Mouse (Mus musculus) gastrocnemius, postnatal 25 days (tissue): Measurements from ENCODE around the gene Rab3gap2. TPM values are rescaled to one million over a fixed set of nuclear protein-coding genes. Genes with fewer than 3 reads are reported as not detected.

Experiments used
- DNase-seq: peaks from one replicate; pipeline ENCODE4 v3.0.0; 2022
- total RNA-seq, 2 experiments: library from RNA; stranded (reverse); gene quantifications; 1 replicate in 1 of 2; 2 replicates in 1 of 2; pipeline ENCODE4 v1.2.3; 2021

Gene Rab3gap2
- total RNA-seq, 2 experiments from 2014 or later: 15.8 to 16.3 TPM

DNA sequence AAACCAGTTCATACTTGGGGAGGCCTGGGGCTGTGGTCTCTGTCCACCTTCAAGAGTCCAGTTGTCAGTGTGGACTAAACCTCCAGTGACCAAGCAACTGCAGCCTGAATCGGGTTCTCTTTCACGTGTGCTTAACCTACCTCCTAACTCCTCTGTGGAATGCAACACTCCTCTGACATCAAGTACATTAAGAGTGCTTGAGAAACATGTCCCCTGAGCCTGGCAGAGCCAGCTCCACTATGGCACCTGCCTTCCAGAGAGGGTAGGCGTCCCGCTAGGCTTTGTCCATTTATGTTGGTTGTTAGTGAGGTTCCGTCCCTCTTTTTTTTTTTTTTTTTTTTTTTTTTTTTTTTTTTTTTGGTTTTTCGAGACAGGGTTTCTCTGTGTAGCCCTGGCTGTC, 23.0 kb downstream of the Rab3gap2 start:
- no peak for DNase-seq

DNA sequence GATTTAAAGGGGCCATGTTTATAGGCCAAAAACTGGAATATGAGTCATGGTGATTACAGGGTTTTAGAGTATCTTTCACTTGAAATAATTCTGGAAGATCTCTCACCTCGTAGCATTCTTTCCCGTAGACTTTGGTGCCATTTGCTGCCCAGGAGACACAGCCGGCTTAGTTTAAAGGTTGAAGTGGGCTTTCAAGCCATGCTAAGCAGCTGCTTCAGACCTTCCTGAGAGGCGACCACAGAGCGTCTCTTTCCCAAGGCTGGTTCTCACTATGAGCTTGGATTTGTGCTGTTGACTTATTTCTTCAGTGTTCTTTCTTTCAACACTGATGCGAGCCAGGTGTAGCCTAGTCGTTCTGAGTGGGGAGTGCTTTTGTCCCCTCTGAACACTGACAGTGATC, 23.8 kb downstream of the Rab3gap2 start:
- no peak for DNase-seq

DNA sequence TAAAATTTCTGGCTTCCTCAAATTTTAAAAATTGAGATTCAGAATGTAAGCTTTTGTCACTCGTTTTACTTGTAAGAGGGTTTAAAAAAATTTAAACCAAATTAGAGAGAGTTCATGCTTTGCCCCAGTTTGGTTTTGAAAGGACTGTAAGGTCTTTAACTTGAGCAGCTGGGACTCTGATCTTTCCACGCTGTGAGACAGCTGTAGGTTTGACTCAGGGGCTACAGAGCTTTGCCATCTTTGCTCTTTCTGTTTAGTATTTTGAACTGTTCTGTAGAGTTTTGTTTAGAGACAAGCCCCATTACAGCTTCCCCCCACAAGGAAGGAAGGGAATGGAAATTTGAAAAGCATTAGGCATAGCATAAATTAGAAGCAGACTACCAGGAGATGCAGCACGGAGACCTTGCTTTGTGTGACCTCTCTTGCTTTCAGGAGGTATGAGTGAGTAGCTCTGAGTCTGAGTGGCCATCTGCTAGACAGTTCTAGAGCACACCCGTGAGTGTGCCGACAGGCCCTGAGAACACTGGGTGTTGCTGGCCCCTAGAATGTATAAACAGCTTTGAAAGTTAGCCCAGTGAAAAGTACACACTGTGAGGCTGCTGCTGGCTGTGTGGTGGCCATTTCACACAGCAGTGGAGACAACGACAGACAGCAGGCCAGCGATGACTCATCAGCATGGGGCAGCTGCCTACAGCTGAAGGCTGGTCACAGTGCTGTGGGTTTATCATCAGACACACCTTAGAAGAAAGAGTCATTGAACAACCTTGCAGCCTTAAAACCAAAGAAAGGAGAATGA, 25.7 kb downstream of the Rab3gap2 start:
- peak; percentile 19 for DNase-seq

DNA sequence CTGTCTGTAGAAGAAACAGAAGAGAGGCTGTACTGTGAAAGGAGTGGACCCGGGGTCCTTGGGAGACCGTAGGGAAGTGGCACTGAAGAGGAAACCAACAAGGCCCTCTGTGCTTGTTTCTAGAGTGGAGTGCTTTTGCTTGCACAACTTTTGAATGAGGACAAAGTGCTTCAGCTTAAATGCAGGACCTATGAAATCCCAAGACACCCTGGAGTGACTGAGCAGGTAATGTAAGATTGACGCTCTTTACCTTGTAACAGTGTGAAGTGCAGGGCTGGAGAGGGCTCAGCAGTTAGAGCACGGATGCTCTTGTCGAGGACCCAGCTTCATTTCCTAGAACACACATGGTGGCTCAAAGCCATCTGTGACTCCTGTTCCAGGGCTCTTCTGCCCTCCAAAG, 31.9 kb downstream of the Rab3gap2 start:
- DNase-seq: no peak

DNA sequence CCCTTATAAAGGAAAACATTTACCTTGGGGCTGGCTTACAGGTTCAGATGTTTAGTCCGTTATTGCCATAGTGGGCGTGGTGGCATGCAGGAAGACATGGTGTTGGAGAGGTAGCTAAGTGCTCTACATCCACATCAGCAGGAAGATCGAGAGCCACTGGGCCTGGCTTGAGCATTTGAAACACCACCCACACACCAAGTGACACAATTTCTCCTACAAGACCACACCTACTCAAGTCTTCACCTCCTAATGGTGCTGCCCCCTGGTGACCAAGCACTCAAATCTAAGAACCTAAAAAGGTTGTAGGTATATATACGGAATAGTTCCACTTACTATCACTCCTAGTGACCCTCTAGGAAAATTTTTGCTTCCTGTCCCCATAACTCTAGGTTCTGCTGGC, 32.6 kb downstream of the Rab3gap2 start:
- DNase-seq: no peak

- no peak for DNase-seq
These were observed 39.1 kb downstream of the Rab3gap2 start for GRCm38 (mm10) chr1:185243013-185243412.

DNA sequence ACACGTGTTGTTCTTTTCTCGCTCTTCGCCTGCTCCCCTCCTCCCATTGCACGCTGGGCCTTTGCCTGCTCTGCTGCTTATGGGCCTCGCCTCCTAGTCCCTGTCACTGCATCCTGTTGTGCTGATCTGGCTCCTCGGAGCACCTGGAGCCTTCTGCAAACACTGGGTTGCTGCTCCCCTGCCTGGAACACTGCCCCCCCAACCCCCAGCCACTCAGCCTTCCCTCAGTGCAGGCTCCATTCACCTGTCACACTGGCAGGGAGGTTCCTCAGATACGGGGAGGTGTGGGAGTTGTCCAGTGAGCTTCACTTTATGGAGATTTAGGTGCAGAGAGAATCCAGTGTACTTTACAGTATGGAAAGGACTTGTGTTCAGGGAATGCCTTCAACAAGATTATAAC, 41.5 kb downstream of the Rab3gap2 start:
- DNase-seq: no peak

- no peak for DNase-seq
These were observed 43.6 kb downstream of the Rab3gap2 start for GRCm38 (mm10) chr1:185247429-185248085.

DNA sequence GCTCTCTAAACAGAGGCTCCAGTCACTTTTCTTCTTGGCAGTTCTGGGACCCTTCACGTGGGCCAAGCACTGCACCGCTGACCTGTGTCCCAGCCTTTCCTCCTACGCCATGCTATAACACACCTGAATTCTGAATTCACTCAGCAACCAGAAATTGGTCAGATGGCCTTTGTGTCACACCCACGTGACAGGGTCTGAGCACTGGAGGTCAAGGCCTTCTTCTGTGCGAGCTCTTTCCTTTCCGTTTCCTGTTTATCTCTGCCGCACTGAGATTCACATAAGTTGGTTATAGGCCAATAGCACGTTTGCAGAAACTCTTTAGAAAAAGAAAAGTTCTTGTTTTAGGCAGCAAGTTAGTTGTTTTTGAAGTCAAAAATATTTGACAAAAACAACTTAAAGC, 44.8 kb downstream of the Rab3gap2 start:
- no peak for DNase-seq

GRCm38 (mm10) chr1:185252351-185252750, 48.4 kb downstream of the Rab3gap2 start:
- DNase-seq: no peak

- no peak for DNase-seq
These were observed 49.4 kb downstream of the Rab3gap2 start for GRCm38 (mm10) chr1:185253140-185253892.

GRCm38 (mm10) chr1:185255336-185255735, 51.4 kb downstream of the Rab3gap2 start:
- DNase-seq: no peak

DNA sequence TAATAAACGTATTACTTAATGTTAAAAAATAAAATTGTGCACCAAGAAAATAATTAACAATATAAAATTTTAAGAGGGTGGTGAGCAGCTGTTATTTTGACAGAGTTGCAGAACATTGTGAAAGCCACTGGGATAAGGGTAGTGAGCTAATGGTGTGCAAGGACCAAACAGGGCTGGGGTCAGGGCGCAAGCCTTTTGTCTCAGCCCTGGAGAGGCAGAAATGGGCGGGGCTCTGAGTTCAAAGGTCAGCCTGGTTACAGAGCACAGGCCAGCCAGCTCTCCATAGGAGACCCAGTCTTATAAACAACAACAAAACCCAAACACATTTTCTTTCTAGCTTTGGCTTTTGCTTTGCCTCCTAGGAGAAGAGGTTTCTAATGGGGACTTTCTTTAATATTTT, 52.8 kb downstream of the Rab3gap2 start:
- DNase-seq: no peak

DNA sequence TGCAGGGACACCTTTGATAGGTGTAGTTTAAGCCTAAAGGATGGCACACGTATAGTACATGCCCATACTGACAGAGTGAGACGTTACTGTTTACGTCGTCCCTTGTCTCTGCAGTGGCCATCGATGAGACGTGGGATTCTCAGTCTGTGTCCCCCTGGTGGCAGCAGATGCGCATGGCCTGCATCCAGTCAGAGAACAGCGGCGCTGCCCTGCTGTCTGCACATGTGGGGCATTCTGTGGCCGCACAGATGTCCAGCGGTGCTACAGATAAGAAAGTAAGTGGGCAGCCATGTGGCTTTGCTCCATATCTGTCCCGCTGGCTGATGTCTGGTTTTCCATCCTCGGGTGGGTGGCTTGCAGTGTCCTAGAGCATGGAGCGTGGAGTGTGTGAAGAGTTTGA, 58.6 kb downstream of the Rab3gap2 start:
- DNase-seq: no peak

- no peak for DNase-seq
These were observed 64.8 kb downstream of the Rab3gap2 start for GRCm38 (mm10) chr1:185268675-185269074.

GRCm38 (mm10) chr1:185270403-185271097, 66.6 kb downstream of the Rab3gap2 start:
- DNase-seq: no peak

DNA sequence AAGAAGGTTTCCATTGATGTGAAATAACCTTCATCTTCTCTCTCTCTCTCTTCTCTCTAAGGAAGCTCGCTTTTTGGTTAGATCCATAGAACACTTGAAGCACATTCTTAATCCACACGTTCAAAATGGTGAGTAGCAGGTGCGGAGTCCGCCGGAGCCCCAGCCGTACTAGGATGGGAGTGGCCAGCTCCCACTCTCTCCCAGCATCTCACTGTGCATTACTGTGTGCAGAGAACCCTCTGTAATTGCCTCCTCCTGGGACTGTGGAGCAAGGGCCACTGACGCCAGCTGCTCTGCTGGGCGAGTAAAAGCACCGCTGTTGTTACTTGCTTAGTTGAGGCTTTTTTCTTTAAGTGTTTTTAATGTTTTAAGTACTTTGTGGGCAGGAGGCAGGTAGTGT, 67.5 kb downstream of the Rab3gap2 start:
- DNase-seq: no peak

GRCm38 (mm10) chr1:185274819-185275545, 71.1 kb downstream of the Rab3gap2 start:
- no peak for DNase-seq

DNA sequence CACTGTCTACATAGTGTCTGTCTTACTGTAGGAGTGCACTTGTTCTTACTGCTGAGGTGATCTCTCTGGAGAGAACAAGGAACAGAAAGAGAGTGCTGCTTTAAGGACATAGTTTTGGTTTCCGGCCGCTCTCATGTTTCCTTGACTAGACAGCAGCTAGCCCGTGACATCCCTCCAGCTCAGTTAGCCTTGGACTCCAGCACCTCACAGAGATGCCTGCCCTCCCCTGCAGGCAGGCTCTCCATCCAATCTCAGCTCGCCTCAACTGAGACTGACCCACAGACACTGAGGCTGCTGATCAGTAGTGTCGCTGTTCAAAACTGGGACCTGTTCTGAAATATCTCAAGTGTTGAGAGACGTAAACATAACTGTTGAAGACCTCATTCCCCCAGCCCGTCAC, 72.1 kb downstream of the Rab3gap2 start:
- DNase-seq: no peak

GRCm38 (mm10) chr1:185277022-185277421, 73.1 kb downstream of the Rab3gap2 start:
- no peak for DNase-seq

GRCm38 (mm10) chr1:185279288-185279687, 75.4 kb downstream of the Rab3gap2 start:
- DNase-seq: no peak

DNA sequence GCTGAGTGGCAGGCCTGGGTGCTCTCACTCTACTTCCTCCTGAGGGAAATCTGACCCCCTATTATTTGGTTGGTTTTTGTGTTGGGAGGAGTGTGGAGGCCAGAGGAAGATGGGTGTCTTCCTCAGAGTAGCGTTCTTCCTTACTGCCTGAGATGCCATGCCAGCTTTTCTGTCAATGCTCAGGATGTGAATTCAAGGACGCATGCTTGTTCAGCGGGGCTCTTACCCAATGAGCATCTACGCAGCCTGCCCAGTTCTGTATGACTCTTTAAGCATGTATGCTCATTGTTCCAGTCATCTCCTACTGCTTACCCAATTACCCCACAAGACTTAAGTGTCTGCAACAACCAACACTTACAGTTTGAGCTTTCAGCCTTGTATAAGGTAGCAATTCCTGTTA, 76.7 kb downstream of the Rab3gap2 start:
- DNase-seq: no peak
